In genomic region chr2:157395960-157396359, GRCm38 (mm10) we compare ENCODE assay signal across 9 mouse cellular contexts. TPM values are rescaled to one million over a fixed set of nuclear protein-coding genes. Genes with fewer than 3 reads are reported as not detected.
DNase-seq lines count a peak whose midpoint lies in the region; ATAC-seq lines count a peak whose summit lies in the region.
"Had no signal": no experiment of that assay in that cellular context is flagged by ENCODE, and none has a peak within 500 bp of the region (broad histone marks: within the 10 kb centered on the region; RNA-seq: fewer than 3 reads in every experiment).

No protein-coding gene starts in this region.

- no peaks in the 10 kb centered on the region for H3K27me3 ChIP-seq in midbrain, embryonic 11.5 days (ENCODE audit: control insufficient read depth, insufficient read depth, low read length)
- H3K27me3 ChIP-seq in midbrain, embryonic 10.5 days (ENCODE audit: low read depth, poor library complexity, severe bottlenecking): no peaks in the 10 kb centered on the region
- no peaks in the 10 kb centered on the region for H3K27me3 ChIP-seq in midbrain, embryonic 14.5 days (ENCODE audit: control insufficient read depth, insufficient read depth, low read length)
- H3K27me3 ChIP-seq: megakaryocyte, embryonic 14.5 days had no signal

- H3K4me3 ChIP-seq in midbrain, embryonic 11.5 days (ENCODE audit: low read depth, low read length): no peak overlapping the region
- H3K4me3 ChIP-seq in midbrain, embryonic 10.5 days: no peak overlapping the region
- H3K4me3 ChIP-seq in midbrain, embryonic 14.5 days (replicated peaks; ENCODE audit: low read depth, low read length): no peak overlapping the region
- H3K4me3 ChIP-seq: megakaryocyte, embryonic 14.5 days had no signal

- H3K4me2 ChIP-seq in midbrain, embryonic 11.5 days: no peak overlapping the region
- H3K4me2 ChIP-seq in midbrain, embryonic 14.5 days (ENCODE audit: low read length): no peak overlapping the region

- peak; percentile 72 for DNase-seq in midbrain, embryonic 11.5 days (ENCODE audit: low spot score, missing footprints)
- DNase-seq in midbrain, embryonic 10.5 days (ENCODE audit: low spot score): no peak
- no peak for DNase-seq in midbrain, embryonic 14.5 days
- peak; percentile 43 for DNase-seq in thymus, postnatal 4 days
- DNase-seq in adrenal gland, postnatal 25 days: no peak
- no peak for DNase-seq in urinary bladder, postnatal 10 days (ENCODE audit: low spot score)
- DNase-seq: gastrocnemius, postnatal 36 days had no signal

- H3K27ac ChIP-seq in midbrain, embryonic 11.5 days (ENCODE audit: low read depth, low read length): no peak overlapping the region
- no peak overlapping the region; the same call in 1 of the 2 replicates for H3K27ac ChIP-seq in midbrain, embryonic 10.5 days (replicated peaks)
- H3K27ac ChIP-seq in midbrain, embryonic 14.5 days (replicated peaks; ENCODE audit: low read depth, low read length): peak overlapping the region; percentile 3; the same call in 1 of the 2 replicates

- ATAC-seq in midbrain, embryonic 11.5 days (ENCODE audit: low FRiP score): no peak
- peak; percentile 92 for ATAC-seq in granulocyte monocyte progenitor cell, adult 5-6 weeks (replicated peaks; ENCODE audit: poor library complexity, severe bottlenecking)
- no peak for ATAC-seq in midbrain, embryonic 14.5 days (ENCODE audit: low FRiP score, low TSS enrichment)

- 58% methylated on average over 13 of the region's 13 CpGs for WGBS in midbrain, embryonic 11.5 days
- WGBS in midbrain, embryonic 10.5 days: 60% methylated on average over 13 of the region's 13 CpGs
- WGBS in midbrain, embryonic 14.5 days: 61% methylated on average over 13 of the region's 13 CpGs

- H3K9me3 ChIP-seq in midbrain, embryonic 11.5 days (ENCODE audit: control insufficient read depth, low read length): no peaks in the 10 kb centered on the region; the same call in 1 of the 2 replicates
- peaks cover 8% of the 10 kb centered on the region for H3K9me3 ChIP-seq in midbrain, embryonic 10.5 days (replicated peaks)
- peaks cover 3% of the 10 kb centered on the region; the same call in 1 of the 2 replicates for H3K9me3 ChIP-seq in midbrain, embryonic 14.5 days (ENCODE audit: control insufficient read depth, low read length)

- H3K9ac ChIP-seq in midbrain, embryonic 11.5 days (ENCODE audit: low read length): no peak overlapping the region
- no peak overlapping the region for H3K9ac ChIP-seq in midbrain, embryonic 14.5 days (replicated peaks; ENCODE audit: low read length)

- H3K36me3 ChIP-seq in midbrain, embryonic 11.5 days (ENCODE audit: control insufficient read depth, insufficient read depth, low read length): peaks cover 2% of the 10 kb centered on the region; the same call in 1 of the 2 replicates
- peaks cover 62% of the 10 kb centered on the region for H3K36me3 ChIP-seq in midbrain, embryonic 10.5 days
- peaks cover 37% of the 10 kb centered on the region for H3K36me3 ChIP-seq in midbrain, embryonic 14.5 days (ENCODE audit: control insufficient read depth, insufficient read depth, low read length)

- H3K4me1 ChIP-seq in midbrain, embryonic 11.5 days (ENCODE audit: control insufficient read depth, insufficient read depth, low read length): no peaks in the 10 kb centered on the region
- H3K4me1 ChIP-seq in midbrain, embryonic 10.5 days: peaks cover 7% of the 10 kb centered on the region
- no peaks in the 10 kb centered on the region for H3K4me1 ChIP-seq in midbrain, embryonic 14.5 days (ENCODE audit: control insufficient read depth, insufficient read depth, low read length)

RNA-seq across cellular contexts. Expression of gene Src, which starts 22.3 kb away (rescaled TPM):
- polyA plus RNA-seq in midbrain, embryonic 11.5 days (2014; fragmentation: Nextera tagmentation; extraction: Ambion mirVana): 11.2 and 14.0 TPM in 2 replicates
- 16.1 and 19.3 TPM in 2 replicates for polyA plus RNA-seq in midbrain, embryonic 10.5 days (2016; fragmentation: Nextera tagmentation; extraction: Ambion mirVana)
- total RNA-seq in granulocyte monocyte progenitor cell, adult 5-6 weeks (2014; fragmentation: Nextera tagmentation): 0.49 and 0.90 TPM in 2 replicates
- 0.22 TPM in 1 of 2 replicates, not detected in the other for total RNA-seq in granulocyte monocyte progenitor cell, adult 5-6 weeks (2017)
- polyA plus RNA-seq in midbrain, embryonic 14.5 days (2014; fragmentation: Nextera tagmentation; extraction: Ambion mirVana): 34.3 and 52.2 TPM in 2 replicates
- total RNA-seq in adrenal gland, postnatal 25 days (2021): 18.1 and 19.4 TPM in 2 replicates

RNA-seq across cellular contexts. Expression of gene Manbal, which starts 28.6 kb away (rescaled TPM):
- polyA plus RNA-seq in midbrain, embryonic 11.5 days (2014; fragmentation: Nextera tagmentation; extraction: Ambion mirVana): 34.7 and 35.9 TPM in 2 replicates
- polyA plus RNA-seq in midbrain, embryonic 10.5 days (2016; fragmentation: Nextera tagmentation; extraction: Ambion mirVana): 68.8 and 75.6 TPM in 2 replicates
- 21.7 and 29.6 TPM in 2 replicates for total RNA-seq in granulocyte monocyte progenitor cell, adult 5-6 weeks (2014; fragmentation: Nextera tagmentation)
- 6.9 and 7.1 TPM in 2 replicates for total RNA-seq in granulocyte monocyte progenitor cell, adult 5-6 weeks (2017)
- polyA plus RNA-seq in midbrain, embryonic 14.5 days (2014; fragmentation: Nextera tagmentation; extraction: Ambion mirVana): 47.8 and 89.9 TPM in 2 replicates
- 32.3 and 34.6 TPM in 2 replicates for total RNA-seq in adrenal gland, postnatal 25 days (2021)

RNA-seq across cellular contexts. Expression of gene Ghrh, which starts 48.7 kb away (rescaled TPM):
- polyA plus RNA-seq in midbrain, embryonic 11.5 days (2014; fragmentation: Nextera tagmentation; extraction: Ambion mirVana): 0.48 and 1.6 TPM in 2 replicates
- 0.42 and 1.1 TPM in 2 replicates for polyA plus RNA-seq in midbrain, embryonic 10.5 days (2016; fragmentation: Nextera tagmentation; extraction: Ambion mirVana)
- total RNA-seq in granulocyte monocyte progenitor cell, adult 5-6 weeks (2014; fragmentation: Nextera tagmentation): not detected in 2 replicates
- total RNA-seq in granulocyte monocyte progenitor cell, adult 5-6 weeks (2017): not detected in 2 replicates
- 2.3 and 2.4 TPM in 2 replicates for polyA plus RNA-seq in midbrain, embryonic 14.5 days (2014; fragmentation: Nextera tagmentation; extraction: Ambion mirVana)
- total RNA-seq in adrenal gland, postnatal 25 days (2021): not detected in 2 replicates
- total RNA-seq: gastrocnemius, postnatal 36 days had no signal

Comparison
In these comparisons a context has a peak if more than half of its experiments do, and no peak if none do; other contexts are left out.
1. DNase-seq: peak in midbrain, embryonic 11.5 days (single experiment) and thymus, postnatal 4 days (single experiment); none in midbrain, embryonic 10.5 days (single experiment), midbrain, embryonic 14.5 days (single experiment), adrenal gland, postnatal 25 days (single experiment) and urinary bladder, postnatal 10 days (single experiment).